Mouse (Mus musculus) c-Kit-positive CD71-positive TER-119-negative erythroid progenitor cells, embryonic 14.5 days (primary cell): ENCODE results near the gene Cdc14a.

Source experiments
- DNase-seq: peaks from one replicate; pipeline ENCODE4 v3.0.0-alpha.2; 2013; ENCODE audit warnings: low read depth

Gene Cdc14a

DNA sequence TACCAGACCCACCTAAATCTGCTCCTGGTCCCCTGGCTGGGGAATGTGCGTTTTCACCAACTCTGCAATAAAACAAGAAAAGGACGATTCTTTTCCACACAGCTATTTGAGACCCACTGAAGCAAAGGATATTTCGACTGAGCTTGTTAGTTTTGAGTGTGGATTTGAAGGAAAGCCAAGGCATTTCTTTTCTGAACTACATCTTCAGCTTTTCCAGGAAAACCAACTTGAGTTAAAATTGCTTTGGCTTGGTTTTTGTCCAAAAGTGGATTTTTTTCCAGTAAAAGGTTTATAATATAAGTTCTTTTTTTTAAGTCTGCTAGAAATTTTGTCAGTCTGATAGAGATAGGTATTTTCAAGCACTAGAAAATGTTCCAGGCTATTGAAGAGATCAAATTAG lies 157.5 kb downstream of the Cdc14a start:
- no peak for DNase-seq

DNA sequence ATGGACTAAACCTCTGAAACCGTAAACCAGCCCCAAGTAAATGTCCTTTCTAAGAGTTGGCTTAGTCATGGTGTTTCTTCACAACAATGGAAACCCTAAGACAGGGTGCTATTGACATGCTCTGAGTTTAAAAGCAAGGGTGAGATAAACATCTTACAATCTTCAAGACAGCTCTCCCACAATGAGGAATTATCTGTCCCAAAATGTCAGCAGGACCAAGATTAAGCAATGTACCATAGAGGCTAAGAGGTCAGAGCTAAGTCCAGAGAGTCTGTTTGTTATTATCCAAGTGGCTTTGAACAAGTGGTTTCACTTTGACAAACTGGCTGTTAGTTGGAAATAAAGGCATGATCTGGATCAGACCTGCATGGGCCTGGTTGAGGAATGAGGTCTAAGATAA lies 159.9 kb downstream of the Cdc14a start:
- no peak for DNase-seq

DNA sequence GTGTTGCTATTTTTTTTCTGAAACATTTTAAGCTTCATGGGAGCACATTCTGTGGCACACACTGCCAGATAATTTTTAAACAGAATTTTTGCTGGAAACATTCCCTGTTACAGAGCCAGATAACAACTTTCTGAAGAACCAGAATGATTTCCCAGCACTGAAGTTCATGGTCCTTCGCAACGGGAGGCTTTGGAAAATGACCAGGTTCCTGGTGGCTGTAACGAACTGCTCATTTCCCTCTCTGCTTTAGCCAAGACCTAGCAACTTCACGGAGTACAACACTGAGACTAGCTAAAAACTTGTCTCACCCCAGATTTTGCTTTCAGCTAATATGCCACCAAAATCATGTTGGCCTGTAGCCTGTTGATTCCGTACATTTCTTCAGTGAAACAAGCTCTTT lies 160.8 kb downstream of the Cdc14a start:
- DNase-seq: no peak

DNA sequence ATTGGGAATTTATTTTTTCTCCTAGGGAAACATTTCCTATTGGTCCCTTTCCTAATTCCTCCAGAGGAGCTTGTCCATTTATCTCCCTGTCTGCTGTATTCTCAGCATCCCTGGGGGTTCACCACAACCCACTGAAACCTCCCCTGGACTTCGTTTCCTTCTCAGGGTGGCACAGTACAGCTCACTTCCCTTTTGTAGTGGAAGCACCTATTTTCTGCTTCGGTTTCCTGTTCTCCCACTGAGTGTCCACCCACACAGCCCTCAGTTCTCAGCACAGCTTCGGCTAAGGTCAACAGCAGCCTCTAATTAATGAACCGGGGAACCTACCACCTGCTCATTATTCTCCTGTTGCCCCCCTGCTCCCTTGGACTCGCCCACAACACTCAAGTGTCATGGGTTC lies 167.7 kb downstream of the Cdc14a start:
- no peak for DNase-seq

DNA sequence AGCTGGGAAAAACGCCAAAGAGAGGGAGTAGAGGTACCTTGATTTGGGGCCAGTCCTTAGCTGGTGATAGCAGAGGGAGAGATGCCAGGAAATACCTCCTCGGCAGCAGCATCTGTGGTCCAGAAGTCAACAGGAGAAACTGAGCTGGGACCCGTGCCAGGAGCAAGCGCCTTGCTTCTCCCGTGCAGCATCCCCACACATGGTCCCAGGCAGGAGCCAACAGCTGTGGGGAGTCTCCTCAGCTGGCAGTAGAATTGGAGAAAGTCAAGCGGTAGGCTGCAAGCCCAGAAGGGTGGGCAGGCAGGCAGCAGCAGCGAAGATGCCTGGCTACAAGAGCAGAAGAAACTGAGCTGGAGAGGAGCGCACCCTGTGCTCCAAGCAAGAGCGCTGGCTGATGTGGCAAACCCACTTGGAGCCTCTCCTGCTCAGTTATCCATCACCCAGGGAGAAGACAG lies 170.7 kb downstream of the Cdc14a start, which contains the start of gene Gpr88:
Gene Gpr88 (minus strand): TSS at position 427 of the 455 bp plus-strand sequence.
- no peak for DNase-seq

DNA sequence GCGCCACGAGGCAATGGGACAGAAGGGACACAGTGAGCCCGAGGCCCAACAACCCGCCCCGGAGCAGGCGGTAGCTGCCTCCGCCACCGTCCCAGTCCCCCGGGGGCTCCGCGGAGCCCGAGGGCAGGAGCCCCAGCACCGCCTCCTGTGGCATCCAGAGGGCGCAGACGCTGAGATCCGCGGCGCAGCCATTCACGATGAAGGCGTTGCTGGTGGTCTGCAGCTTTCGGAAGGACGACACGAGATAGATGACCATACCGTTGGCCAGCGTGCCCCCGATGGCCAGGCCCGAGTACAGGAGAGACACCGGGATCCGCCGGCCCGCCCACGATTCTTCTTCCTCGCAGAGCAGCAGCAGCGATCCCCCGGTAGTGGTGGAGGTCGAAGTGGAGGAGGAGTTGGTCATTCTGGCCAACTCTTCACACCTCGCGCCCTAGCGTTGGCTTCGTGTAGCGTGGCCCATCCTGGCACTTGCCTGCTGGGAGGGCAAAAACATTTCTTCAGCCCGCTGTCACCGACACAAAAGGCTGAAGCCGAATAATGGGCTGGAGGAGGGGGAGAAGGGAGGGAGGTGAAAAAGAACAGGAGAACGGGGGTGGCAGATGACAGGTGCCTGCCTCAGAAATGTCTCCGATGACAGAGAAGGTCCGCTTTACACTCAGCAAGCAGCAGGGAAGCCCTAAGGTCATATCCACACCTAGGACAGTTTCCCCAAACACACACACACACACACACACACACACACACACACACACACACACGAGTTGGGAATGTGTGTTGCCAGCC lies 171.4 kb downstream of the Cdc14a start:
- no peak for DNase-seq

DNA sequence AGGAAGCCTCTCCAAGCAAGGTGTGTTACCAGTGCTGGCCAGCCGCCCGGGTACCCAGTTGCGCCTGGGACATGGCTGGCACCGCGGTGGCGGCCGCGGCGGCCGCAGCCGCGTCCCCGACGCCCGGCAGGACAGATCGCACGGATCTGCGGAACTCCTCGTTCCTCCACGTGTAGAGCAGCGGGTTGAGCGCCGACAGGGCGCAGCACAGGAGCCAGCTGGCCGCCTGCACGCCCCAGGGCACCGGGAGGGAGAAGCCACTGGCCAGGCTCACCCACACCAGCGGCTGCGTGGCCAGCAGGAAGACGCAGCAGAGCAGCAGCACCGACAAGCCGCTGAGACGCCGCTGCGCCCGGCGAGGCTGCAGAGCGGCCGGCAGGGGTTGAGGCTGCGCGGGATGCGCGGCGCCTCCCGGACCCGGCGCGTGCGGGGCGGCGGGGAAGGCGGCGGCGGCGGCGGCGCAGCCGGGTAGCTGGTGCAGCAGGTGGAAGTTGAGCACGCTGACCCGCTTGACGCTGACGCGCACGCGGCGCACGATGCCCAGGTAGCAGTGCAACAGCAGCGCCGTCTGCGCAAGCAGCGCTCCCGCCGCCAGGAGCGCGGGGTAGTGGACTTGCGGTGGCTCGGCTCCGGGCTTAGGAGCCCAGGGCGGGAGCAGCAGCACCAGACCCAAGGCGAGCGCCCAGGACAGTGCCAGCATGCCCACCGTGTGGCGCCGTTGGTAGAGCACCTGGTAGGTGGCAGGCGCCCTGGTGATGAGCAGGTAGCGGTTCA lies 172.2 kb downstream of the Cdc14a start:
- DNase-seq: no peak

DNA sequence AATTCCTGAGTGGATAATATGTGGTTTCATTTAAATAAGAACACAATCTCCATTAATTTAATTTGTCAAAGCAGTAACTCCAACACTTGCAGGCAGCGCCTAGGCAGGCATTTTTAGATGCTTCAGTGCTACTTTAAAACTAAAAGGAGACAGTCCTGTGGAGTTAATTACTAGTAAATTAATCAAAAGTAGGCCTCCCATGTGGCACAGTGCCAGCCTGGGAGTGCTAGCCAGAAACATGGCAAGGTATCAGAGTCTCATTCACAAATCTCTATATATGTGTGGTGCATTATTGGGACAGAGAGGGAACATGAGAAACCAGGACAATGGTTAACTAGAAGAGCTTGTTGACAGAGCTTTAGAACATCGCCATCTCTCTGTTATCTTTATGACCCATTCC lies 174.8 kb downstream of the Cdc14a start:
- no peak for DNase-seq

DNA sequence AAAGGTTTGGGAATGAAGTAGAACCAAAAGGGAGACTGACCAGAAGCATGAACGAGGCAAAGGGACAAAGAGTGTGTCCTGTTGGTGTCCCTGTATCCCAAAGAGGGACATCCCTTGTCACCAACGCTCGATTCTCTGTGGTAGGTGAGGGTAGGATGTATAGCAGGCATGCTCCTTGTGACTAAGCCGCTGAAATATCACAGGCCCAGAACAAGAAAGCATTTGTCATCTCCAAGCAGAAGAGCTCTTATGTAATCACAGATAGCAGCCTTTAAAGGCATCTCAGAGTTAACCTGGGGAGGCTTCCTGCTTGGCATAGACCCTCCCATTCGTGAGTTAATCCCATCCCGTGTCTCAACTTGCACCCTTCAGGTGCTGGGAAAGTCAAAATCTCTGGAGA lies 179.4 kb downstream of the Cdc14a start:
- DNase-seq: no peak

DNA sequence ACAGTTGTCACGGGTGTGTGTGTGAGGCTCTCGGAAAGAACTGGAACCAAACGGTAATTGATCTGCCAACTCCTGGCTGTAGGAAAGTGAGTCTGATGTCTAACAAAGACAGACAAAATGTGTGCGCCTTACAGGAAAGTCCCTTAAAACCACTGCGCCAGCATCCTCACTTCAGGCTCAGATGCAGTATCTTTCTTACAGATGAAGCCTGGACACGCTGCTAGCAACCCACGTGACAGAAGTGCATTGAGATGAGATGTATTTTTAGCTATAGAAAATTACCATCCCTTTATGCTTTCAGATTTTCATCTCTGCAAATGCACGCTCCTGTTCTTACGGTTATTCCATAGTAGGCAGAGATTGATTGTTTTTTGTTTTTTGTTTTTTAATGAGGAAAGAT lies 181.1 kb downstream of the Cdc14a start:
- no peak for DNase-seq

DNA sequence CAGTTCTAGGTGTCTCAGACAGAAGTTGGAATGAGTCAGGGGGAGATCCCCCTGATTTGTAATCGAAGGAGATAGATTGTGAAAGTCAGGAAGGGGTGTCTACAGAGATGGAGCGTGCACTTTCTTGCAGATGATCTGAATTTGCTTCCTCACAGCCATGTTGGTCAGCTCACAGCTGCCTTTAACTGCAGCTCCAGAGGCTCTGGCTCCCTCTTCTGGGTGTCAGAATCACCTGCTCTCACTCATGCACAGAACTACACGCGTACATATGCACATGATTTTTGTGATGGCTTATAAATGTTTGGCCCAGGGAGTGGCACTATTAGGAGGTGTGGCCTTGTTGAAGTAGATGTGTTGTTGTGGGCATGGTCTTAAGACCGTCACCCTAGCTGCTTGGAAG lies 186.3 kb downstream of the Cdc14a start:
- DNase-seq: no peak

DNA sequence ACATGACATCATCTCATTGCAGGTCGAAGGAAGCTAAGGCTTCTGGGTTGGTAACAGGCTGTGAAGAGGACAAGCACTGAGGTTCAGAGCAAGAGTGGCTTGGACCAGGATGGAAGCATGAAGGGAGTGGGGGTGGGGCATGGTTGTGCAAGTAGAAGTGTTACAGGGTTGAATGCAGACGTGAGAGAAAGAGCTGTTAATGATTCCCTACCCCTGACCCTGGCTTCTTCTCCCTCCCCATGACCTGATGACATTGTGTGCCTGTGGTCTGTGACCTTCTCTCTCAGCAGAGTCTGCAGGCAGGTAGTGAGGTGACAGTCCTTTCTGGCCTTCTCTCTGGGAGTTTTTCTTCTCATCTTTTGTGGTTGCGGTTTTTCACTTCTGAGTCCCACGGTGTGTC lies 187.0 kb downstream of the Cdc14a start:
- DNase-seq: no peak

DNA sequence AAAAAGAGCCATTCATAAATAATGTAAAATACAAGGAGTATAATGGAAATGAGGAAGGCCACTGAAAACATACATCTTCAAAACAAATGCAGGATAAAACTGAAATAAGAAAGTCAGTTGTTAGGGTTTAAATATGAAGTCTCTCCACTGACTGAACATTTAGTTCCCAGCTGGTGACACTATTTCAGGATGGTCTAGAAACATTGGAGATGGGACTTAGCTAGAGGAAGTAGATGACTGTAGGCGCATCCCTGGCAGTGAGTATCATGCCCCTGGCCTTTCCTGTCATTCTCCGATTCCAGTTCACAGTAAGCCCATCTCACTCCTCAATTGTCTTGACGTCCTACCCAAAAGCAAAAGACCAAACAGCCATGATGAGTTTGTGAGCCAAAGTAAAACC lies 190.3 kb downstream of the Cdc14a start:
- DNase-seq: no peak

DNA sequence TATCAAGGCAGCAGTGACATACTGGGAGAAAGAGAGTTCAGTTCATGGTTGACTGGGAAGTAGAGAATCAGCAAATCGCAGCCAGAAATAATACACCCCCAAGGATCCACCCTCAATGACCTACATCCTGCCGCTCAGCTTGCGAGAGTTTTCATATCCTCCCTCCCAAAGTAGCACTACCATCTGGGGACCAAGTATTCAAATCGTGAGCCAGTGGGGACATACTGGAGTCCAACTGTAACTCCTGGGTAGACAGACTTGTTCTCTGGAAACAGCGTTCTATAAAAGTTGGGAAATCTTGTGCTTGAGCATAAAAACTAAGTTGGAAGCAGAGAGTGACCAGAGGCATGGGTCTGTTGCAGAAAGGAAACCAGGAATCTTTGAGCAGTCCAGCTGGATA lies 191.1 kb downstream of the Cdc14a start:
- no peak for DNase-seq

DNA sequence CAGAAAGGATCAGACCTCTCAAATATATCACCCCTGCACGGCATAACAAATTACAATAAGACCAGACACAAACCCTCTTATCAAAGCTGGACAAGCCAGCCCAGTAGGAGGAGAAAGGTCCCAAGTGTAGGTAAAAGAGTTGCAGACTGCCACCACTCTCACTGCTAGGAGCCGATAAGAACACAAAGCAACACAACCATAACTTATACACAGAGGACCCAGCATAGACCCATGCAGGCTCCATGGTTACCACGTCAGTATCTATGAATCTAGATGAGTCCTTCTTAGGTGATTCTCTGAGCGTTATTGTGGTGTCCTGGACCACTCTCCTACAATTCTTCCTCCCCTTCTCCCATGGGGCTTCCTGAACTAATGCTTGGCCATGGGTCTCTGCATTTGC lies 194.5 kb downstream of the Cdc14a start:
- DNase-seq: no peak

DNA sequence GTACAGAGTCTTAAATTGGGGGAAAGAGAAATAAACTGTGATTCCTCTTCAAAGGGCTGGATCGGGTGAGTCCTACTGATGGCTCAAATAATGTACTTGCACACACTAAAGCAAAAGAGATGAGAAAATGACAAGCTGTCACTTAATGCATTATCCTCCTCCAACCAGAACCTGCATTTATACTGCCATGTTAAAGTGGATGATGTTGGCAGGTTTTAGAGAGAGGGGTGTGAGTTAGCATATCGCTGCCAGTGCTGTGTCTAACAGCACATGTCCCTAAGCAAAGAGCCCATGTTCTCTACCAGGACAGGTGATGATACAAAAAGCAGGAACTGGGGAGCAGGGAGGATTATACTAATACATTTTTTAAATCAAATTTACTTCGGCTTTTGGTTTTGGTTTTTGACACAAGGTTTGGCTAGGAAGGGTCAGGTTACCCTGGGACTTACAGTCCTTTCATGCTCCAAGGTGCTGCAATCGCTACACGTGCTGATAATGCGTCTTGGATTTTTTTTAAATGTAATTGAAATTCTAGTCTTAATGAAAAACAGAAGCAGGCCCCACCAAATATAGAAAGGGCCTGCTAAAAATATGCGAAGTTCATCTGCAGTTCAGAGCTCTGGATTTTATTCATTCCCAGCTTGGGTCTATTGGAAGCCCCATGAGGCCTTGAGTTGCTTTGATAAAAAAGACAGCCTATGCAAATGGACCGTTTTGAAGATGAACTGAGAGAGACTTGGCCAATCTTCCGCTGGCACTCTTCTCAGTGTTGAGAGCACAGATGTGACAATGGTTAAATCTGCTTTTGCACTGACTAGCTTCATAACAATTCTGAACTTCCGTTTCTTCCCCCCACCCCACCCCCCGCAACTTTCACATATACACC lies 195.2 kb downstream of the Cdc14a start:
- DNase-seq: no peak

DNA sequence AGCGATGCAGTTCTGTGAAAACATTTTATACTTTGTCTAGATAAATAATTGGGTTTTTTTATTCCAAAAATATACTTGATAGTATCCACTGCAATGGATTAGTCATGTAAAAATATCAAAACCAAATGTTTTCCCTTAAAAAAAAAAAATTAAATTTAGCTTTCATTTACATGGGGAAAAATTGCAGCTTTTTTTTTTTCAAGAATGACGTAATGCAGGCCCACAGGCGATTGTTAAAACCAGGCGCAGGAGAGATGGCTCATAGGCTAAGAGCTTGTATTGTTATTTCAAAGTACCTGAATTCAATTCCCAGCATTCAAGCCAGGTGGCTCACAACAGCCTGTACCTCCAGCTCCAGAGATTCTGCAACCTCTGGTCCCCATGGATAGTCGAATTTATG lies 196.4 kb downstream of the Cdc14a start:
- no peak for DNase-seq

DNA sequence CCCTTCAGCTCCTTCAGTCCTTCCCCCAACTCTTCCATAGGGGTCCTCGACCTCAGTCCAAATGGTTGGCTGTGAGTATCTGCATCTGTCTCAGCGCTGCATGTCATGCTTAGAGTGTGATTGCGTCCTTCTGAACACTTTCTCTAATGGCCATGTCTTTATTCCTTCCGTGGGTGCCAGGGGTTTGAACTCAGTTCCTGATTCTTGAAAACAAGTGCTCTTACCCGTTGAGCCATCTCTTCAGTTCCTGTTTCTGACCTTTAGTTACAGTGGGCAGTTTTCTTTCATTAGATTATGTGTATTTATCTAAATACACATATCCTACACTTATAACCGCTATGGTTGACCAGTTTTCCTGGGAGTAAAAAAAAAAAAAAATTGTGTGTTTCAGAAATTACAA lies 196.9 kb downstream of the Cdc14a start:
- no peak for DNase-seq
